Mouse (Mus musculus) lung, embryonic 14.5 days (tissue): ENCODE results near the gene Elmo2. TPM values are rescaled to one million over a fixed set of nuclear protein-coding genes. Genes with fewer than 3 reads are reported as not detected.

Experiments
- ATAC-seq: fragments of 200-750 bp; cut with Nextera tagmentation; 2 replicates; pipeline ENCODE4 v1.8.0; 2017; ENCODE audit warnings: mild to moderate bottlenecking, moderate TSS enrichment, moderate library complexity; ENCODE audit not compliant: insufficient read depth
- DNase-seq: peaks from one replicate; pipeline ENCODE4 v3.0.0-alpha.2; 2015
- H3K27ac ChIP-seq: fragments of 300-500 bp; sonication (generic); 2 replicates; pipeline ENCODE4 v1.5.1; 2014; ENCODE audit warnings: low read depth, mild to moderate bottlenecking, moderate library complexity
- H3K27me3 ChIP-seq: fragments of 300-500 bp; sonication (generic); 2 replicates; pipeline ENCODE4 v1.6.1; 2014; ENCODE audit warnings: low read length, control low read depth; ENCODE audit not compliant: insufficient read depth
- H3K36me3 ChIP-seq: fragments of 300-500 bp; sonication (generic); 2 replicates; pipeline ENCODE4 v1.6.1; 2014; ENCODE audit warnings: control low read depth; ENCODE audit not compliant: insufficient read depth
- H3K4me1 ChIP-seq: fragments of 300-500 bp; sonication (generic); 2 replicates; pipeline ENCODE4 v1.6.1; 2014; ENCODE audit warnings: antibody characterized with exemption, control low read depth; ENCODE audit not compliant: insufficient read depth
- H3K4me2 ChIP-seq: fragments of 300-500 bp; sonication (generic); 2 replicates; pipeline ENCODE4 v1.6.1; 2014; ENCODE audit warnings: mild to moderate bottlenecking
- H3K4me3 ChIP-seq: fragments of 300-500 bp; sonication (generic); 2 replicates; pipeline ENCODE4 v1.5.1; 2014; ENCODE audit warnings: low read depth, low read length
- H3K9ac ChIP-seq: fragments of 300-500 bp; sonication (generic); 2 replicates; pipeline ENCODE4 v1.6.1; 2014
- H3K9me3 ChIP-seq: fragments of 300-500 bp; sonication (generic); 2 replicates; pipeline ENCODE4 v1.6.1; 2016; ENCODE audit warnings: low read depth, low read length, control low read depth
- CTCF ChIP-seq: IDR thresholded peaks from 2 replicates; pipeline ENCODE4 v1.5.1; 2016; ENCODE audit warnings: antibody characterized with exemption, low read depth
- WGBS: fragments of 180-500 bp; shearing (Covaris S2); extraction: QIAGEN DNeasy Blood & Tissue Kit; methylation state at CpG from one replicate; pipeline ENCODE4 v1.1.7; 2014; 5-methylcytosine and 5-hydroxymethylcytosine counted together
- polyA plus RNA-seq: library from polyadenylated mRNA; unstranded; fragments of >200 nt; fragmentation: Nextera tagmentation; extraction: Ambion mirVana; gene quantifications from 2 replicates; pipeline ENCODE4 v1.2.1, GENCODE M21; 2014

Gene Elmo2
- polyA plus RNA-seq, 1 experiment from 2014 or later: 82.2 TPM

- H3K4me2 ChIP-seq: no peak overlapping the region
- WGBS: 80% methylated on average over 3 of the region's 3 CpGs
- H3K9ac ChIP-seq: no peak overlapping the region
Measured at GRCm38 (mm10) chr2:165283644-165284043, 42.6 kb downstream of the Elmo2 start.

GRCm38 (mm10) chr2:165281779-165282311 lies 44.4 kb downstream of the Elmo2 start:
- Histone ChIP-seq H3K4me3 (no peak overlapping the region), H3K27ac (no peak overlapping the region), H3K4me1 (no peaks in the 10 kb centered on the region; the same call in 1 of the 2 replicates), H3K36me3 (peaks cover 24% of the 10 kb centered on the region), H3K27me3 (no peaks in the 10 kb centered on the region), H3K9ac (no peak overlapping the region), H3K4me2 (no peak overlapping the region), H3K9me3 (no peaks in the 10 kb centered on the region)
- WGBS: 39% methylated on average over 5 of the region's 6 CpGs
- DNase-seq (peak; percentile 56), ATAC-seq (peak; percentile 58; the same call in 1 of the 2 replicates)
- TF ChIP-seq CTCF: peak; percentile 15; the same call in 1 of the 2 replicates

More at GRCm38 (mm10) chr2:165283644-165284043, 42.6 kb downstream of the Elmo2 start:
- no peak overlapping the region for H3K4me3 ChIP-seq
- H3K4me1 ChIP-seq: peaks cover 3% of the 10 kb centered on the region; the same call in 1 of the 2 replicates
- DNase-seq: no peak
- no peak for TF ChIP-seq CTCF
- no peaks in the 10 kb centered on the region for H3K9me3 ChIP-seq
- H3K27ac ChIP-seq: no peak overlapping the region
- peaks cover 11% of the 10 kb centered on the region; the same call in 1 of the 2 replicates for H3K36me3 ChIP-seq
- no peak for ATAC-seq
- no peaks in the 10 kb centered on the region for H3K27me3 ChIP-seq

GRCm38 (mm10) chr2:165279351-165279750 lies 46.9 kb downstream of the Elmo2 start:
- Histone ChIP-seq H3K27ac (no peak overlapping the region), H3K27me3 (no peaks in the 10 kb centered on the region), H3K36me3 (peaks cover 30% of the 10 kb centered on the region), H3K4me2 (no peak overlapping the region), H3K9ac (no peak overlapping the region), H3K4me3 (no peak overlapping the region), H3K9me3 (no peaks in the 10 kb centered on the region), H3K4me1 (no peaks in the 10 kb centered on the region)
- no peak for TF ChIP-seq CTCF
- ATAC-seq (no peak), DNase-seq (no peak)
- 60% methylated on average over 10 of the region's 10 CpGs for WGBS

GRCm38 (mm10) chr2:165277188-165277740 lies 49.0 kb downstream of the Elmo2 start:
- Histone ChIP-seq H3K4me1 (no peaks in the 10 kb centered on the region), H3K27me3 (no peaks in the 10 kb centered on the region), H3K27ac (no peak overlapping the region), H3K4me3 (no peak overlapping the region), H3K36me3 (peaks cover 23% of the 10 kb centered on the region), H3K9ac (no peak overlapping the region), H3K9me3 (no peaks in the 10 kb centered on the region), H3K4me2 (no peak overlapping the region)
- no peak for DNase-seq
- TF ChIP-seq CTCF: no peak
- 84% methylated on average over 5 of the region's 5 CpGs for WGBS
- no peak for ATAC-seq

GRCm38 (mm10) chr2:165275824-165276223 lies 50.5 kb downstream of the Elmo2 start:
- no peak overlapping the region for H3K4me3 ChIP-seq
- ATAC-seq (peak; percentile 64), DNase-seq (peak; percentile 78)
- no peaks in the 10 kb centered on the region for H3K27me3 ChIP-seq
- no peak overlapping the region for H3K9ac ChIP-seq
- H3K36me3 ChIP-seq: peaks cover 19% of the 10 kb centered on the region
- peak; percentile 92 for TF ChIP-seq CTCF
- H3K4me2 ChIP-seq: no peak overlapping the region
- H3K9me3 ChIP-seq: no peaks in the 10 kb centered on the region
- no peaks in the 10 kb centered on the region for H3K4me1 ChIP-seq
- 21% methylated on average over 8 of the region's 8 CpGs for WGBS
- H3K27ac ChIP-seq: no peak overlapping the region

- no peak for DNase-seq
Measured at GRCm38 (mm10) chr2:165275124-165275640, 51.1 kb downstream of the Elmo2 start.

GRCm38 (mm10) chr2:165273589-165273988 lies 52.7 kb downstream of the Elmo2 start:
- Histone ChIP-seq H3K27me3 (no peaks in the 10 kb centered on the region), H3K4me2 (no peak overlapping the region), H3K9me3 (no peaks in the 10 kb centered on the region), H3K4me1 (no peaks in the 10 kb centered on the region), H3K27ac (no peak overlapping the region), H3K36me3 (peaks cover 19% of the 10 kb centered on the region), H3K9ac (no peak overlapping the region), H3K4me3 (no peak overlapping the region)
- 43% methylated on average over 4 of the region's 4 CpGs for WGBS
- no peak for ATAC-seq
- no peak for DNase-seq
- TF ChIP-seq CTCF: no peak

More at GRCm38 (mm10) chr2:165275124-165275640, 51.1 kb downstream of the Elmo2 start:
- peak; percentile 48; the same call in 1 of the 2 replicates for ATAC-seq
- no peaks in the 10 kb centered on the region for H3K9me3 ChIP-seq
- H3K4me1 ChIP-seq: no peaks in the 10 kb centered on the region
- no peak overlapping the region for H3K4me3 ChIP-seq
- H3K27ac ChIP-seq: no peak overlapping the region
- H3K4me2 ChIP-seq: no peak overlapping the region
- WGBS: 45% methylated on average over 8 of the region's 8 CpGs
- no peak for TF ChIP-seq CTCF
- no peaks in the 10 kb centered on the region for H3K27me3 ChIP-seq
- no peak overlapping the region for H3K9ac ChIP-seq
- H3K36me3 ChIP-seq: peaks cover 19% of the 10 kb centered on the region
